ENCODE assay signal across 13 mouse cellular contexts in genomic region chrX:164431541-164431940, GRCm38 (mm10). TPM values are rescaled to one million over a fixed set of nuclear protein-coding genes. Genes with fewer than 3 reads are reported as not detected.
"Had no signal": no experiment of that assay in that cellular context is flagged by ENCODE, and none has a peak within 500 bp of the region (broad histone marks: within the 10 kb centered on the region; RNA-seq: fewer than 3 reads in every experiment).

No protein-coding gene starts in this region.

- H3K36me3 ChIP-seq: limb, embryonic 15.5 days had no signal

- H3K4me1 ChIP-seq: limb, embryonic 15.5 days; midbrain, embryonic 13.5 days had no signal

- DNase-seq: kidney, adult 18-20 months; kidney, postnatal 25 days; lung, embryonic 14.5 days; lung, postnatal 10 days; right cerebral cortex, postnatal 25 days; thymus, postnatal 4 days had no signal

- H3K4me2 ChIP-seq: limb, embryonic 15.5 days; liver, embryonic 15.5 days; lung, embryonic 14.5 days; midbrain, embryonic 13.5 days had no signal

- H3K27me3 ChIP-seq: limb, embryonic 15.5 days; liver, embryonic 15.5 days had no signal

- H3K9ac ChIP-seq: limb, embryonic 15.5 days; liver, embryonic 15.5 days; lung, embryonic 14.5 days; midbrain, embryonic 13.5 days had no signal

- H3K4me3 ChIP-seq: limb, embryonic 15.5 days; liver, embryonic 15.5 days; midbrain, embryonic 13.5 days had no signal

- ATAC-seq: midbrain, embryonic 13.5 days had no signal

- H3K9me3 ChIP-seq: limb, embryonic 15.5 days; liver, embryonic 15.5 days; midbrain, embryonic 13.5 days had no signal

- H3K27ac ChIP-seq: limb, embryonic 15.5 days; liver, embryonic 15.5 days; macrophage; midbrain, embryonic 13.5 days; stomach, postnatal 0 days had no signal

RNA-seq across cellular contexts. Expression of gene Asb11, which starts 5.3 kb away (rescaled TPM):
- total RNA-seq: midbrain, postnatal 0 days had no signal
- polyA plus RNA-seq: limb, embryonic 15.5 days; lung, embryonic 14.5 days; macrophage; midbrain, embryonic 13.5 days; midbrain, postnatal 0 days; neural tube, embryonic 14.5 days had no signal

RNA-seq across cellular contexts. Expression of gene Vegfd, which starts 58.4 kb away (rescaled TPM):
- polyA plus RNA-seq: macrophage had no signal
